Mouse (Mus musculus) limb, embryonic 12.5 days (tissue): ENCODE results near the gene Uqcc1. TPM values are rescaled to one million over a fixed set of nuclear protein-coding genes. Genes with fewer than 3 reads are reported as not detected.
A peak's percentile ranks its signal among the peaks of the same experiment; 100 is the strongest.
"Not testable (repeated sequence)": the region's sequence is repeated elsewhere in the genome, so short reads cannot be mapped to it uniquely, and the experiment has no call there.

Experiments used
- ATAC-seq: fragments of 200-750 bp; cut with Nextera tagmentation; 2 replicates; pipeline ENCODE4 v1.8.0; 2017; ENCODE audit warnings: low read depth, moderate TSS enrichment; ENCODE audit not compliant: insufficient number of reproducible peaks, insufficient read depth, low FRiP score, low TSS enrichment
- H3K27ac ChIP-seq: fragments of 300-500 bp; sonication (generic); 2 replicates; pipeline ENCODE4 v1.5.1; 2016; ENCODE audit warnings: mild to moderate bottlenecking, moderate library complexity
- H3K27me3 ChIP-seq: fragments of 300-500 bp; sonication (generic); 2 replicates; pipeline ENCODE4 v1.6.1; 2016; ENCODE audit warnings: mild to moderate bottlenecking, moderate library complexity
- H3K36me3 ChIP-seq: fragments of 300-500 bp; sonication (generic); 2 replicates; pipeline ENCODE4 v1.6.1; 2016; ENCODE audit warnings: mild to moderate bottlenecking, moderate library complexity
- H3K4me1 ChIP-seq: fragments of 300-500 bp; sonication (generic); replicated peaks from 2 replicates; pipeline ENCODE4 v1.6.1; 2016
- H3K4me2 ChIP-seq: fragments of 300-500 bp; sonication (generic); 2 replicates; pipeline ENCODE4 v1.6.1; 2016; ENCODE audit warnings: mild to moderate bottlenecking, moderate library complexity
- H3K4me3 ChIP-seq: fragments of 300-500 bp; sonication (generic); replicated peaks from 2 replicates; pipeline ENCODE4 v1.5.1; 2016; ENCODE audit warnings: mild to moderate bottlenecking
- H3K9ac ChIP-seq: fragments of 300-500 bp; sonication (generic); replicated peaks from 2 replicates; pipeline ENCODE4 v1.6.1; 2016; ENCODE audit warnings: mild to moderate bottlenecking, moderate library complexity
- H3K9me3 ChIP-seq: fragments of 300-500 bp; sonication (generic); 2 replicates; pipeline ENCODE4 v1.6.1; 2016; ENCODE audit warnings: mild to moderate bottlenecking, moderate library complexity
- WGBS: fragments of 180-500 bp; shearing (Covaris S2); methylation state at CpG from one replicate; pipeline ENCODE4 v1.1.7; 2016; 5-methylcytosine and 5-hydroxymethylcytosine counted together
- polyA plus RNA-seq: library from polyadenylated mRNA; unstranded; fragments of >200 nt; fragmentation: Nextera tagmentation; extraction: Ambion mirVana; gene quantifications from 2 replicates; pipeline ENCODE4 v1.2.1, GENCODE M21; 2016

Gene Uqcc1
- polyA plus RNA-seq, 1 experiment from 2014 or later = 66.9 TPM

GRCm38 (mm10) chr2:155850120-155850519, 80.0 kb downstream of the Uqcc1 start:
- Histone ChIP-seq H3K4me2 (no peak overlapping the region), H3K36me3 (peaks cover 85% of the 10 kb centered on the region), H3K4me3 (no peak overlapping the region), H3K9me3 (no peaks in the 10 kb centered on the region), H3K9ac (no peak overlapping the region), H3K27me3 (no peaks in the 10 kb centered on the region), H3K4me1 (peaks cover 19% of the 10 kb centered on the region), H3K27ac (no peak overlapping the region)
- 79% methylated on average over 7 of the region's 7 CpGs for WGBS
- ATAC-seq = no peak

GRCm38 (mm10) chr2:155849464-155849863, 80.6 kb downstream of the Uqcc1 start:
- Histone ChIP-seq H3K27ac (no peak overlapping the region), H3K4me3 (no peak overlapping the region), H3K9me3 (no peaks in the 10 kb centered on the region), H3K27me3 (no peaks in the 10 kb centered on the region), H3K9ac (no peak overlapping the region), H3K36me3 (peaks cover 86% of the 10 kb centered on the region), H3K4me1 (peaks cover 19% of the 10 kb centered on the region), H3K4me2 (no peak overlapping the region)
- no peak for ATAC-seq
- 59% methylated on average over 7 of the region's 7 CpGs for WGBS

- peak; percentile 29; the same call in 1 of the 2 replicates for ATAC-seq
- no peaks in the 10 kb centered on the region for H3K27me3 ChIP-seq
- no peak overlapping the region for H3K4me3 ChIP-seq
- 38% methylated on average over 6 of the region's 6 CpGs for WGBS
- H3K9ac ChIP-seq = no peak overlapping the region
- H3K4me1 ChIP-seq = peaks cover 19% of the 10 kb centered on the region
- H3K9me3 ChIP-seq = no peaks in the 10 kb centered on the region
- H3K4me2 ChIP-seq = no peak overlapping the region
- H3K27ac ChIP-seq = peak overlapping the region; percentile 47; the same call in 1 of the 2 replicates
- H3K36me3 ChIP-seq = peaks cover 79% of the 10 kb centered on the region
Observed at GRCm38 (mm10) chr2:155848291-155848690, 81.8 kb downstream of the Uqcc1 start.

- Histone ChIP-seq H3K9me3 (no peaks in the 10 kb centered on the region), H3K4me3 (no peak overlapping the region), H3K4me2 (no peak overlapping the region), H3K36me3 (peaks cover 66% of the 10 kb centered on the region), H3K27me3 (no peaks in the 10 kb centered on the region), H3K4me1 (peaks cover 19% of the 10 kb centered on the region), H3K27ac (peak overlapping the region; percentile 47; the same call in 1 of the 2 replicates), H3K9ac (no peak overlapping the region)
- 76% methylated on average over 8 of the region's 8 CpGs for WGBS
- no peak for ATAC-seq
Observed at GRCm38 (mm10) chr2:155846930-155847329, 83.2 kb downstream of the Uqcc1 start.

- no peak for ATAC-seq
- no peaks in the 10 kb centered on the region for H3K36me3 ChIP-seq
- H3K9ac ChIP-seq = no peak overlapping the region
- 81% methylated on average over 4 of the region's 4 CpGs for WGBS
- H3K27me3 ChIP-seq = no peaks in the 10 kb centered on the region; the same call in 1 of the 2 replicates
- H3K4me3 ChIP-seq = no peak overlapping the region
- H3K4me2 ChIP-seq = no peak overlapping the region
- H3K27ac ChIP-seq = no peak overlapping the region
- H3K9me3 ChIP-seq = no peaks in the 10 kb centered on the region
- H3K4me1 ChIP-seq = no peaks in the 10 kb centered on the region
Observed at GRCm38 (mm10) chr2:155838961-155839360, 91.1 kb downstream of the Uqcc1 start.

GRCm38 (mm10) chr2:155837961-155838360, 92.1 kb downstream of the Uqcc1 start:
- Histone ChIP-seq H3K9ac (no peak overlapping the region), H3K27me3 (peaks cover 6% of the 10 kb centered on the region; the same call in 1 of the 2 replicates), H3K36me3 (no peaks in the 10 kb centered on the region), H3K9me3 (no peaks in the 10 kb centered on the region), H3K4me1 (no peaks in the 10 kb centered on the region; the same call in 1 of the 2 replicates), H3K4me2 (no peak overlapping the region), H3K27ac (no peak overlapping the region), H3K4me3 (no peak overlapping the region)
- WGBS = 66% methylated on average over 3 of the region's 3 CpGs
- no peak for ATAC-seq

GRCm38 (mm10) chr2:155834732-155835131, 95.4 kb downstream of the Uqcc1 start, which contains the start of gene Fam83c:
Gene Fam83c, minus strand, starts transcription at chr2:155834854.
- Histone ChIP-seq H3K27me3 (peaks cover 6% of the 10 kb centered on the region; the same call in 1 of the 2 replicates), H3K36me3 (no peaks in the 10 kb centered on the region), H3K4me1 (no peaks in the 10 kb centered on the region; the same call in 1 of the 2 replicates), H3K4me2 (no peak within 1 kb of the TSS), H3K9ac (0 out of 2 replicates have a peak within 1 kb of the TSS, but pooled peaks have one; percentile 18), H3K9me3 (no peaks in the 10 kb centered on the region), H3K4me3 (no peak within 1 kb of the TSS), H3K27ac (no peak within 1 kb of the TSS)
- no peak for ATAC-seq
- WGBS = 59% methylated on average over 9 of the region's 9 CpGs

- not testable (repeated sequence) for H3K4me2 ChIP-seq, H3K27ac ChIP-seq, H3K4me1 ChIP-seq, H3K36me3 ChIP-seq, H3K9me3 ChIP-seq, H3K4me3 ChIP-seq, H3K27me3 ChIP-seq, H3K9ac ChIP-seq, ATAC-seq
- WGBS = 80% methylated on average over 1 of the region's 1 CpGs
Observed at GRCm38 (mm10) chr2:155832087-155832486, 98.0 kb downstream of the Uqcc1 start.

- no peaks in the 10 kb centered on the region for H3K9me3 ChIP-seq
- no peaks in the 10 kb centered on the region for H3K36me3 ChIP-seq
- no peak overlapping the region for H3K9ac ChIP-seq
- no peak overlapping the region for H3K27ac ChIP-seq
- no peak overlapping the region for H3K4me3 ChIP-seq
- H3K4me2 ChIP-seq = no peak overlapping the region
- WGBS = 59% methylated on average over 9 of the region's 9 CpGs
- peaks cover 6% of the 10 kb centered on the region; the same call in 1 of the 2 replicates for H3K27me3 ChIP-seq
- peaks cover 10% of the 10 kb centered on the region for H3K4me1 ChIP-seq
- no peak for ATAC-seq
Observed at GRCm38 (mm10) chr2:155831302-155831701, 98.8 kb downstream of the Uqcc1 start.

- Histone ChIP-seq H3K9me3 (no peaks in the 10 kb centered on the region), H3K4me2 (no peak overlapping the region), H3K27ac (no peak overlapping the region), H3K27me3 (peaks cover 6% of the 10 kb centered on the region; the same call in 1 of the 2 replicates), H3K9ac (no peak overlapping the region), H3K4me3 (no peak overlapping the region), H3K4me1 (peaks cover 11% of the 10 kb centered on the region), H3K36me3 (no peaks in the 10 kb centered on the region)
- ATAC-seq = no peak
- WGBS = 89% methylated on average over 8 of the region's 8 CpGs
Observed at GRCm38 (mm10) chr2:155830841-155831240, 99.3 kb downstream of the Uqcc1 start.

- Histone ChIP-seq H3K27me3 (no peaks in the 10 kb centered on the region), H3K9ac (peak within 1 kb of the TSS; percentile 85), H3K4me3 (peak within 1 kb of the TSS; percentile 91), H3K9me3 (no peaks in the 10 kb centered on the region), H3K36me3 (peaks cover 27% of the 10 kb centered on the region), H3K4me2 (peak within 1 kb of the TSS; percentile 91), H3K27ac (peak within 1 kb of the TSS; percentile 86), H3K4me1 (peaks cover 21% of the 10 kb centered on the region)
- WGBS = 3% methylated on average over 27 of the region's 27 CpGs
- peak; percentile 81 for ATAC-seq
Observed at GRCm38 (mm10) chr2:155826630-155827424, 103.3 kb downstream of the Uqcc1 start, which contains the start of gene Eif6. Gene Eif6, minus strand, starts transcription at chr2:155826925.
